ENCODE assay signal across 10 mouse cellular contexts in the genomic region with DNA sequence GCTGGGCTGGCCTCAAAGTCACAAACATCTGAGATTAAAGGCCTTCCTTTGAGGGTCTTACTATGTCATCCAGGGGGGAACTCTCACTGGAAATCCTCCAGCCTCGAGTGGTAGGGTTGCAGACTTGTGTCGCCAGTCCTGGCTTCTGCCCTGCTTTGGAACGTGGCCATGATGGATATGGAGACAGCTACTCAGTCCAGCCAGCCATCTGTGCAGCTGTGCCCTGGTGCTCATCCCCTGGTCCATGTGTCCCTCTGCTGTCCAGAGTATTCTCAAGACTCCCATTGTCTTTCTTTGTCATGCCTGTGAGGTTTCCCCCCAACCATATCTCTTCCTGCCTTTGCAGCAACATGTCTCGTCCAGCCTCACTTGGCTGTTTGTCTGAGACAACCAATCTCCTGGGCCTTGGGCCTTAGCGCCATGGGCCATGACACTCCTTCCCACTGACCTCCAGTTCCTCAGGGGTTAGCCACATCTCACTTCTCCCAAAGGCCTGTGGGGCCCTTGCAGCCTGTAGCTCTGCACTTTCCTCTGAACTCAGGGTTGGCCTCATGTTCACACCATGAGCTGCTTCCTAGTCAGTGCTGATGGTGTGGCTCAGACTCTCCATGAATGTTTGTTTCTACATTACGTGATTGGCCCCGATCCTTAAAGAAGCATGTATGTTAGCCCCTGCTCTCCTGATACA.
DNase-seq lines count a peak whose midpoint lies in the region; ATAC-seq and TF ChIP-seq lines count a peak whose summit lies in the region.
"Had no signal": no experiment of that assay in that cellular context is flagged by ENCODE, and none has a peak within 500 bp of the region (broad histone marks: within the 10 kb centered on the region; RNA-seq: fewer than 3 reads in every experiment).

No protein-coding gene starts in this region.

- H3K4me1 ChIP-seq in hindbrain, embryonic 13.5 days (replicated peaks): peaks cover 10% of the 10 kb centered on the region
- H3K4me1 ChIP-seq in hindbrain, embryonic 12.5 days: peaks cover 10% of the 10 kb centered on the region; the same call in 1 of the 2 replicates
- H3K4me1 ChIP-seq in MEL (ENCODE audit: control insufficient read depth in 1 of 2, insufficient read depth in 2 of 2, low read length in 2 of 2): peaks cover 18 to 42% of the 10 kb centered on the region in 2 experiments
- peaks cover 14% of the 10 kb centered on the region for H3K4me1 ChIP-seq in hindbrain, postnatal 0 days (ENCODE audit: insufficient read depth, low read length)

- no peak overlapping the region for H3K9ac ChIP-seq in hindbrain, embryonic 13.5 days
- H3K9ac ChIP-seq in hindbrain, embryonic 12.5 days: no peak overlapping the region
- H3K9ac ChIP-seq in MEL (ENCODE audit: control insufficient read depth, low read depth, low read length, poor library complexity, severe bottlenecking): peak overlapping the region; percentile 63; the same call in 1 of the 2 replicates
- no peak overlapping the region for H3K9ac ChIP-seq in hindbrain, postnatal 0 days (replicated peaks; ENCODE audit: low read length)
- H3K9ac ChIP-seq: limb, embryonic 13.5 days had no signal

- 82% methylated on average over 7 of the region's 7 CpGs for WGBS in hindbrain, embryonic 13.5 days
- WGBS in hindbrain, embryonic 12.5 days: 86% methylated on average over 7 of the region's 7 CpGs
- 64% methylated on average over 7 of the region's 7 CpGs for WGBS in hindbrain, postnatal 0 days

- no peak overlapping the region for H3K4me2 ChIP-seq in hindbrain, embryonic 13.5 days
- H3K4me2 ChIP-seq in hindbrain, embryonic 12.5 days (replicated peaks): no peak overlapping the region
- no peak overlapping the region for H3K4me2 ChIP-seq in hindbrain, postnatal 0 days (ENCODE audit: low read depth, low read length)
- H3K4me2 ChIP-seq: limb, embryonic 13.5 days had no signal

- no peak for ATAC-seq in hindbrain, embryonic 13.5 days (ENCODE audit: low FRiP score)
- ATAC-seq in hindbrain, embryonic 12.5 days (ENCODE audit: low FRiP score): no peak
- no peak for ATAC-seq in hindbrain, postnatal 0 days

- no peak for TF ChIP-seq EP300 in MEL (IDR thresholded peaks at IDR 0.05; ENCODE audit: low read depth in 1 of 2, low read length in 2 of 2)

- H3K27ac ChIP-seq in hindbrain, embryonic 13.5 days: peak overlapping the region; percentile 6; the same call in 1 of the 2 replicates
- no peak overlapping the region for H3K27ac ChIP-seq in hindbrain, embryonic 12.5 days
- peak overlapping the region; percentile 94 for H3K27ac ChIP-seq in MEL (ENCODE audit: control insufficient read depth, low read depth, low read length)
- no peak overlapping the region for H3K27ac ChIP-seq in hindbrain, postnatal 0 days
- H3K27ac ChIP-seq: limb, embryonic 13.5 days had no signal

- no peaks in the 10 kb centered on the region for H3K27me3 ChIP-seq in hindbrain, embryonic 13.5 days
- no peaks in the 10 kb centered on the region for H3K27me3 ChIP-seq in hindbrain, embryonic 12.5 days
- no peaks in the 10 kb centered on the region for H3K27me3 ChIP-seq in MEL (ENCODE audit: control insufficient read depth in 1 of 2, insufficient read depth in 2 of 2, low read length in 2 of 2)
- no peaks in the 10 kb centered on the region for H3K27me3 ChIP-seq in hindbrain, postnatal 0 days (ENCODE audit: insufficient read depth, low read length)
- H3K27me3 ChIP-seq: limb, embryonic 13.5 days had no signal

- H3K79me2 ChIP-seq in MEL (ENCODE audit: control insufficient read depth, insufficient read depth, low read length, poor library complexity): peaks cover 4% of the 10 kb centered on the region; the same call in 1 of the 2 replicates

- no peak for TF ChIP-seq CTCF in MEL (IDR thresholded peaks at IDR 0.05 in 2 of 3, conservative IDR thresholded peaks at IDR 0.05 in 1 of 3; ENCODE audit: control insufficient read depth in 1 of 3, insufficient read depth in 1 of 3, low read depth in 2 of 3, low read length in 3 of 3, poor library complexity in 1 of 3, severe bottlenecking in 1 of 3)
- TF ChIP-seq CTCF in hindbrain, postnatal 0 days (IDR thresholded peaks at IDR 0.05; ENCODE audit: low read depth): no peak

- no peak for TF ChIP-seq RAD21 in MEL (IDR thresholded peaks at IDR 0.05; ENCODE audit: low read depth, low read length)

- no peak for TF ChIP-seq POLR2A in MEL (IDR thresholded peaks at IDR 0.05; ENCODE audit: control insufficient read depth in 1 of 2, insufficient read depth in 1 of 2, low read depth in 1 of 2, low read length in 2 of 2, poor library complexity in 1 of 2)

- DNase-seq in 416B (ENCODE audit: low read depth): peak; percentile 33
- DNase-seq in MEL (ENCODE audit: low read depth, low spot score): peak; percentile 40
- peak; percentile 59 for DNase-seq in hindbrain, postnatal 0 days (ENCODE audit: low spot score)
- DNase-seq in thymus, postnatal 10 days (ENCODE audit: low spot score in 2 of 2): no peak
- DNase-seq in layer of hippocampus, adult 18-20 months (ENCODE audit: low spot score in 2 of 2): no peak
- no peak for DNase-seq in right cerebral cortex, adult 18-20 months
- DNase-seq: cerebellum, adult 18-20 months had no signal

- peaks cover 82% of the 10 kb centered on the region for H3K36me3 ChIP-seq in hindbrain, embryonic 13.5 days
- peaks cover 76% of the 10 kb centered on the region for H3K36me3 ChIP-seq in hindbrain, embryonic 12.5 days
- peaks cover 0 to 26% of the 10 kb centered on the region in 2 experiments; a peak in 2 of 4 replicates for H3K36me3 ChIP-seq in MEL (ENCODE audit: control insufficient read depth in 1 of 2, insufficient read depth in 2 of 2, low read length in 2 of 2)
- peaks cover 49% of the 10 kb centered on the region; the same call in 1 of the 2 replicates for H3K36me3 ChIP-seq in hindbrain, postnatal 0 days (ENCODE audit: insufficient read depth, low read length)

- no peak overlapping the region for H3K4me3 ChIP-seq in hindbrain, embryonic 13.5 days
- H3K4me3 ChIP-seq in hindbrain, embryonic 12.5 days: no peak overlapping the region
- no peak overlapping the region for H3K4me3 ChIP-seq in MEL (ENCODE audit: control insufficient read depth in 1 of 2, insufficient read depth in 1 of 2, low read depth in 2 of 2, low read length in 2 of 2)
- no peak overlapping the region for H3K4me3 ChIP-seq in hindbrain, postnatal 0 days (ENCODE audit: low read length)
- H3K4me3 ChIP-seq: limb, embryonic 13.5 days had no signal

- H3K9me3 ChIP-seq in hindbrain, embryonic 13.5 days: no peaks in the 10 kb centered on the region
- no peaks in the 10 kb centered on the region for H3K9me3 ChIP-seq in hindbrain, embryonic 12.5 days (replicated peaks)
- no peaks in the 10 kb centered on the region for H3K9me3 ChIP-seq in MEL (replicated peaks; ENCODE audit: insufficient read depth, low read length)
- no peaks in the 10 kb centered on the region for H3K9me3 ChIP-seq in hindbrain, postnatal 0 days (ENCODE audit: low read length)
- H3K9me3 ChIP-seq: limb, embryonic 13.5 days had no signal

TF ChIP-seq in MEL, 35 proteins besides CTCF, POLR2A, EP300 and RAD21:
- TF ChIP-seq BHLHE40 (IDR thresholded peaks at IDR 0.05; ENCODE audit: borderline replicate concordance, low read depth, low read length) (no peak), CHD2 (IDR thresholded peaks at IDR 0.05; ENCODE audit: low read length) (no peak), POLR2AphosphoS5 (IDR thresholded peaks at IDR 0.05; ENCODE audit: borderline replicate concordance, low read depth, low read length) (no peak), TCF12 (IDR thresholded peaks at IDR 0.05; ENCODE audit: low read depth, low read length) (0 out of 2 replicates have a peak, but pooled peaks have one; percentile 12)
TF ChIP-seq in MEL: peak in this region for 1.

Comparison
In these comparisons a context has a peak if more than half of its experiments do, and no peak if none do; other contexts are left out.
1. H3K27ac ChIP-seq: peak in hindbrain, embryonic 13.5 days (single experiment) and MEL (single experiment); none in hindbrain, embryonic 12.5 days (single experiment) and hindbrain, postnatal 0 days (single experiment).
2. DNase-seq: peak in 416B (single experiment), MEL (single experiment) and hindbrain, postnatal 0 days (single experiment); none in thymus, postnatal 10 days (0 of 2), layer of hippocampus, adult 18-20 months (0 of 2) and right cerebral cortex, adult 18-20 months (single experiment).